Mouse (Mus musculus): ENCODE measurements at regions not wholly inside any gene's neighbourhood (a gene's known extent, or its start where the extent isn't known, plus 50 kb on each side); places are given as distances from the start of the nearest gene placed in this dataset.

DNA sequence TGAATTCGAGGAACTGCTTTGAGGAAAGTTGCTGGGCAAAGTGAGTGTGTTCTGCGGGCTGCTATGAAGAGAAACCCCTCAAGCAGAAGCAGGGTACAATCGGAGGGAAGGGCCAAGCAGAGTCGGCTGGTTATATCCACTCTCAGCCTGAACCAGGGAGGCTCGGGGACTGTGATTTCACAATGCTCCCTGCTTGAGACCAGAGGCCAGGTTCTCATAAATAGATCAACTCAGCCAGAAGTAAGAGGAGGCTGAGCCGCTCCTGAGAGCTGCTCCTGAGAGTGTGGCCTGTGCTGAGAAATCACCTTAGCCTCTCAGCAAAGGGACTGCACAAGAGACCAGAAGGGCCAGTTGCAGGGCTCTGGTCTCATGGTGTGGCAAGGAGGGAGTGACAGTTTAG, 149.6 kb downstream of the Tfap2c start:
- ATAC-seq (ENCODE audit: low TSS enrichment), result no peak

DNA sequence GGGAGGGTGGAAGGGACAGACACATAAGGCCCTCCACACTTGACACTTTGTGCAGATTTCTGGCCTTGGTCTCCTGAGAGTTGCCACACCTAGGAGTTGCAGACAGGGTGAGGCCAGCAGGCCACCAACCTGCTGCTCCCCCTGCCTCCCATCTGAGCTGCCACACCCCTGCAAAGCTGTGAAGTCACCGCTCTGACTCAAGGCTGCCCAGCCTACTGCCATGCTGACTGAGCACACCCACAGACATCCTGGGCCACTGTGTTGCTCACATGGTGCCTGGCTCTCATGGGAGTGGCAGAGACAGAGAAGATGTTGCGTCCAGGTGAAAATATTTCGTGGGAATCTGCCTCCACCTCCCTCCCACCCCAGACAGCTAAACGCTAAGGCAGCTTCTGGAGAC, 150.3 kb downstream of the Tfap2c start:
- no peak for ATAC-seq (ENCODE audit: low TSS enrichment)

GRCm38 (mm10) chr2:172710641-172711040, 161.2 kb downstream of the Tfap2c start:
- ATAC-seq (ENCODE audit: low TSS enrichment), result no peak

- no peak for ATAC-seq (ENCODE audit: low TSS enrichment)
These were observed 177.3 kb downstream of the Tfap2c start for GRCm38 (mm10) chr2:172726701-172727100.

DNA sequence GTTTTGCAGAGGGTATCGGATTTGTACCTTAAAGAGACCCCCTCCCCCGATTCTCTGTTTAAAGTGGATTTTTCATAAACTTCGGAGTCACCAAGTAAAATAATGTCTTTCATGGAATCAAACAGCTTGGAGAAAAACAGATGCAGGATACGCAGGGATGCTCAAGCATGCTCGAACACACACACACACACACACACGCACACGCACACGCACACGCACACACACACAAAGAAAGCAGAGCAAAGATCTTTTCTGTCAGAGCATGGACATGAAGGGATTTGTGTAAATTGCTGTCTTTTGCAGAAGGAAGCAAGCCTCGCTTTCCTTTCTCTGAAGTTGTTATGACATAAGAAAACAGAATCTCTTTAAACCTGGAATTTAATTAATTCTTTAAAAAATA, 178.2 kb downstream of the Tfap2c start:
- ATAC-seq (ENCODE audit: low TSS enrichment), result no peak

- no peak for ATAC-seq (ENCODE audit: low TSS enrichment)
These were observed 178.9 kb downstream of the Tfap2c start for GRCm38 (mm10) chr2:172728240-172728821.

GRCm38 (mm10) chr2:172729151-172729550, 179.8 kb downstream of the Tfap2c start:
- no peak for ATAC-seq (ENCODE audit: low TSS enrichment)

DNA sequence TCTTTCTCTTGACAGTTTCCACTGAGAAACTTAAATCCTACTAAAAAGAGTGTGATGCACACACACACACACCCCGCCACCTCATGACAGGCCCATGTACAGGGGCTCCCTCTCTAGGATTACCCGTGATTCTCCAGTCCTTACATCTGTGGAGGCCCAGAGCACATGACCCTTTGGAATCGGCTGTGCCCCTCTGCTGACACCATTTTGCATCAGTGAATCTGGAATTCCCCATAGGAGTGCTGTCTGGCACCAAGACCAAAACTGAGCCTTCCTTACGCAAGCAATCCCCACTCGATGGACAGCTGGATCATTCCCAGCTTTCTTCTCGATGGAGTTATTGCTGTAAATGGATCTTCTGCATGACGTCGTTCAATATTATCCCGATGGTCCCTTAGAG, 180.3 kb downstream of the Tfap2c start:
- no peak for ATAC-seq (ENCODE audit: low TSS enrichment)

GRCm38 (mm10) chr2:172731408-172731807, 182.0 kb downstream of the Tfap2c start:
- no peak for ATAC-seq (ENCODE audit: low TSS enrichment)

GRCm38 (mm10) chr2:172732453-172733210, 183.2 kb downstream of the Tfap2c start:
- no peak for ATAC-seq (ENCODE audit: low TSS enrichment)

DNA sequence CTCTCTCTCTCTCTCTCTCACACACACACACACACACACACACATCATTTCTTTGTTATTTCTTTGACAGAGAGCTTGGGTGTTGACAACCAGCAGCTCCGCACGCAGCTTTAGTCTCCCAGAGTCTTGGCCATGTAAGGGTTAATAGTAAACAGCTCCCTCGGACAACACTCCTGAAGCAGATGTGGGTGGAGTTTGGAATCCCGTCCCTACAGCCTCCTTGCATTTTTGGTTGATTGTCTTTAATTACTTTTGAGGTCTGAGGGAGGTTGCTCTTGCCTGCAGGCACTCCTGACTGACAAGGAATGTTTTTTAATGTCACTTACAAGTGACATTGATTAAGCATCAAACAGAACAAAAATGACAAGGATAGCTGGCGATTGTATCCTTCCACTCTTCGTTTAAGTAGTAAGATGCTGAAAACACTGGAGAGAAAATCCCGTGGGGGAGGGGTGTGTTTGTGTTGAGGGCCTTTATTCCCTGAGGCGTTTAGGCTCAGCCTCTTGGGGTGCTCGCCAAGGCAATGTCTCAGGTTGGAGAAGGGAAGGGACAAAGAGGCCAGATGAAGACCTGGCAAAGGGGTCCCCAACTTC, 184.1 kb downstream of the Tfap2c start:
- ATAC-seq (ENCODE audit: low TSS enrichment), result no peak

DNA sequence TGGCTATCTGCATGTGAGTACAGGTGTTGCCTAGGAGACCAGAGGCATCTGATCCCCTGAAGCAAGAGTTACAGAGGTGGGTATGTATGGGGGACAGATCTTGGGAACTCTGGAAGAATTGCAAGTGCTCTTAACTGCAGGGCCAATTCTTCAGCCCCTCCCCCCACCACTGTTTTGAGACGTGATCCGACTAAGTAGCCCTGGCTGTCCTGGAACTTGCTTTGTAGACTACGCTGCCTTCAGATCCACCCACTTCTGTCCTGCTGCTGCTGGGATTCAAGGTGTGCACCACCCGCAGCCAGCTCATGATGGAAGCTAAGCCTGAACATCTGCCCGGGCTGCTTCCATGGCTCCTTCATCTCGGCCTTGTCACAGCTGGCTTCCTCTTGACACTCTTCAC, 186.2 kb downstream of the Tfap2c start:
- ATAC-seq (ENCODE audit: low TSS enrichment), result no peak

GRCm38 (mm10) chr2:172739041-172739491, 189.7 kb downstream of the Tfap2c start:
- no peak for ATAC-seq (ENCODE audit: low TSS enrichment)

- ATAC-seq (ENCODE audit: low TSS enrichment), result no peak
These were observed 190.1 kb downstream of the Tfap2c start for GRCm38 (mm10) chr2:172739529-172739928.

DNA sequence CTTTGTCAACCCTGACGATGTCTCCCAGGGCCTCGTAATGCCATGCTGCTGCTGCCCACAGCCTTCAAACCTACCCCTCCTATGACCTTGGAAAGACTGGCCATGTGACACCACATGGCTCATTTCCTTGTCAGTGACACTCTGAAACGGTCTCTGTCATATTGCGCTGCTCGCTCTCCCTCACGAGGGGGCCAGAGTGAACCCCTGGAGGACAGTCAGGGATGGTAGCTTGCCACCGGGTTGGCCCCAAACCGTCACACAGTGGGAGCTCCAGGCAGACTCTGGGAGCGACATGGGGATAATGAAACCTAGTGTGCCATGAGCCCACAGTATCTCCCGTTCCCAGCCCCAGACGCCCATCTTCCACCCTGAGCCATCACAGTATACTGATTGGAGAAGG, 188.8 kb downstream of the Bmp7 start:
- no peak for ATAC-seq (ENCODE audit: low TSS enrichment)

- ATAC-seq (ENCODE audit: low TSS enrichment), result no peak
These were observed 184.2 kb downstream of the Bmp7 start for GRCm38 (mm10) chr2:172755686-172756471.

- peak; percentile 85 for ATAC-seq (ENCODE audit: low TSS enrichment)
These were observed 183.7 kb downstream of the Bmp7 start for GRCm38 (mm10) chr2:172756472-172756860.

- ATAC-seq (ENCODE audit: low TSS enrichment), result peak; percentile 62; the same call in 1 of the 2 replicates
These were observed 181.6 kb downstream of the Bmp7 start for GRCm38 (mm10) chr2:172758497-172758896.

- no peak for ATAC-seq (ENCODE audit: low TSS enrichment)
These were observed 174.9 kb downstream of the Bmp7 start for GRCm38 (mm10) chr2:172765260-172765659.

DNA sequence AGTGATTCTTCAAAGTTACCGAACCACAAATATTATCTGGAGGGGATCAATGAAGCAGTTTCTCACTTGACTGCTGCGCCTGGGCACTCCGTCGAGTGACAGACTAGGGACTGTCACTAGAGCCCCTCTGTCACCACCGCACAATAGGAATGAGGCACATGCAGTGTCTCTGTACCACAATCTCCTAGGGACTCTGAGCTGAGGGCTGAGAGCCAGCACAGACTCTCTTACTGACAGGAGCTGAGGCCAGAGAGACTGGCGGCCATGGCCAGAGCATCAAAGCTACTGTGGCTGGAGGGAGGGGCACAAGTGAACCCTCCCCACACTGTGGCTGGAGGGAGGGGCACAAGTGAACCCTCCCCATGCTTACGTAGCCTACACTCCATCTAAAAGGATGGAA, 173.7 kb downstream of the Bmp7 start:
- ATAC-seq (ENCODE audit: low TSS enrichment), result no peak

- no peak for ATAC-seq (ENCODE audit: low TSS enrichment)
These were observed 171.4 kb downstream of the Bmp7 start for GRCm38 (mm10) chr2:172768756-172769155.

DNA sequence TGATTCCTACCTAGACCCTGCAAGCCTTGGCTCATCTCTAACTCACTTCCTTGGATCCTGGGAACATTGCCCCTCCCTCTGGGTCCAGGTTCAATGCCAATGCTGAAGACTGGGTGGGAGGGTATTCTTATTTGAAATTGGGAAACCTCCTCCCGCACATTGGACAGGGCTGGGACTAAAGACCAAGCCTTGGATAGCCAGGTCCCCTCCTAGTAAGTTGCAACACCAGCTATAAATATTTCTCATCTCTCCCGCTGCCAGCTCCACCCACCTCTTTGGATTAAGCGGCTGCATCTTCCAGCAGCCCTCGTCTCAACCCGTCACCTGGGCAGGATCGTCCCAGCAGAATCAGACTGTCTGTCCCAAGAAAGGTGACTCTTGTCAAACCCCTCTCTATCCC, 170.1 kb downstream of the Bmp7 start:
- ATAC-seq (ENCODE audit: low TSS enrichment), result no peak

Data from frontal cortex, adult (tissue).